In the genomic region with DNA sequence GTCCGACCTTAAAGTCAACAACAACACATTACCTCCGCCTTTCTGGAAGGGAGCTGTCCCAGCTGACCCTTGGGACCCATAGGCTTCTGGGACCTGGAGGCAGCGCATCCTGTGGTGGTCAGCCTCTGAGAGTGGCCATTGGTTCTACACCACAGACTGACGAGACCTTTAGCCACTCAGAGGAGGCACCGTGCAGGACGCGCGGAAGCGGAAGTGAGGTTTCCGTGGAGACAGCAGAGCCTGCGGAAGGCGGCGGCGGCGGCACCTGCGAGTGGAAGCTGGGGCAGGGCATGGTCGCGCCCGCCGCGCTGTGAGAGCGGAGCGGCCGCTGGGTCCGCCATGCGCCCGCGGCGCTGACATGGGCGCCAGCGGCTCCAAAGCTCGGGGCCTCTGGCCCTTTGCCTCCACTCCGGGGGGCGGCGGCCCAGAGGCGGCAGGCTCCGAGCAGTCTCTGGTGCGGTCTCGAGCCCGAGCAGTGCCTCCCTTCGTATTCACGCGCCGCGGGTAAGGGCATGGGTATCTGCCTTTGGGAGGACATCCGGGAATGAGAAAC, we compare ENCODE assay signal across 8 mouse cellular contexts. TPM values are rescaled to one million over a fixed set of nuclear protein-coding genes. Genes with fewer than 3 reads are reported as not detected.
A peak's percentile ranks its signal among the peaks of the same experiment; 100 is the strongest.
DNase-seq lines count a peak whose midpoint lies in the region; ATAC-seq and TF ChIP-seq lines count a peak whose summit lies in the region.

Gene Tusc2, plus strand, starts transcription at position 227 of the 553 bp plus-strand sequence.

- H3K9me3 ChIP-seq in ES-E14 (ENCODE audit: control insufficient read depth, insufficient read depth, low read depth, low read length), result no peaks in the 10 kb centered on the region
- H3K9me3 ChIP-seq in forebrain, embryonic 14.5 days (replicated peaks; ENCODE audit: control insufficient read depth, low read length), result no peaks in the 10 kb centered on the region

- under 1% methylated on average over 46 of the region's 46 CpGs for WGBS in forebrain, embryonic 14.5 days
- WGBS in lung, adult 2 months, result under 1% methylated on average over 44 of the region's 46 CpGs

- DNase-seq in ES-E14 (ENCODE audit: low read depth, low spot score), result peak; percentile 87
- peak; percentile 90 for DNase-seq in cerebellum, adult 11 months
- peak; percentile 96 for DNase-seq in forebrain, embryonic 14.5 days (ENCODE audit: low spot score)
- DNase-seq in heart, postnatal 14 days, result peak; percentile 92 to 94
- peak; percentile 95 to 98 for DNase-seq in layer of hippocampus, adult 18-20 months (ENCODE audit: low spot score in 2 of 2)
- peak; percentile 92 for DNase-seq in lung, adult 2 months
- peak; percentile 92 for DNase-seq in thymus, postnatal 0 days (ENCODE audit: low spot score)

- H3K4me2 ChIP-seq in forebrain, embryonic 14.5 days (ENCODE audit: low read length), result peak within 1 kb of the TSS; percentile 75

- ATAC-seq in forebrain, embryonic 14.5 days, result peak; percentile 98
- ATAC-seq in neutrophil, adult 5-6 weeks (ENCODE audit: extremely low read depth, insufficient number of reproducible peaks, low FRiP score, poor library complexity, severe bottlenecking), result peak; percentile 92

- TF ChIP-seq CTCF in lung, adult 2 months (IDR thresholded peaks at IDR 0.05; ENCODE audit: insufficient read depth, low read length), result no peak

- in situ Hi-C loops in ES-E14 (cut with MboI; ENCODE audit: low sequenced_read_pairs in 2 of 2, unreplicated experiment in 2 of 2), result no loop called here

- no peaks in the 10 kb centered on the region for H3K27me3 ChIP-seq in forebrain, embryonic 14.5 days (replicated peaks; ENCODE audit: control insufficient read depth, insufficient read depth, low read length)

- peaks cover 0 to 10% of the 10 kb centered on the region in 2 experiments; a peak in 1 of 4 replicates for H3K4me1 ChIP-seq in ES-E14 (ENCODE audit: control insufficient read depth in 2 of 2, insufficient read depth in 2 of 2, low read length in 2 of 2, poor library complexity in 1 of 2)
- peaks cover 14% of the 10 kb centered on the region for H3K4me1 ChIP-seq in forebrain, embryonic 14.5 days (ENCODE audit: control insufficient read depth, insufficient read depth, low read length)
- peaks cover 6% of the 10 kb centered on the region for H3K4me1 ChIP-seq in lung, adult 2 months (ENCODE audit: control insufficient read depth, insufficient read depth, low read length)

- H3K36me3 ChIP-seq in ES-E14 (ENCODE audit: control insufficient read depth, insufficient read depth, low read length, poor library complexity, severe bottlenecking), result peaks cover 19% of the 10 kb centered on the region
- peaks cover 65% of the 10 kb centered on the region for H3K36me3 ChIP-seq in forebrain, embryonic 14.5 days (ENCODE audit: control insufficient read depth, insufficient read depth, low read length)

- H3K27ac ChIP-seq in ES-E14 (ENCODE audit: insufficient read depth, low read depth, low read length, poor library complexity, severe bottlenecking), result no peak within 1 kb of the TSS
- no peak within 1 kb of the TSS; the same call in 1 of the 2 replicates for H3K27ac ChIP-seq in forebrain, embryonic 14.5 days (ENCODE audit: low read depth, low read length)

- TF ChIP-seq POLR2A in lung, adult 2 months (IDR thresholded peaks at IDR 0.05; ENCODE audit: borderline replicate concordance, extremely low read depth, low read depth, low read length), result peak; percentile 82; the same call in 1 of the 2 replicates

- intact Hi-C loops in heart, postnatal 14 days (cut with DNase I), result no loop called here

- H3K4me3 ChIP-seq in ES-E14 (ENCODE audit: insufficient read depth in 1 of 2, low read depth in 1 of 2, low read length in 2 of 2, poor library complexity in 1 of 2, severe bottlenecking in 1 of 2), result peak within 1 kb of the TSS; percentile 79 to 87
- H3K4me3 ChIP-seq in forebrain, embryonic 14.5 days (ENCODE audit: low read depth, low read length), result peak within 1 kb of the TSS; percentile 71
- peak within 1 kb of the TSS; percentile 73 for H3K4me3 ChIP-seq in lung, adult 2 months (replicated peaks; ENCODE audit: extremely low read depth, low read depth, low read length)

- H3K9ac ChIP-seq in ES-E14 (ENCODE audit: insufficient read depth, low read depth, low read length, poor library complexity, severe bottlenecking), result peak within 1 kb of the TSS; percentile 80
- peak within 1 kb of the TSS; percentile 76 for H3K9ac ChIP-seq in forebrain, embryonic 14.5 days (ENCODE audit: low read length)

TF ChIP-seq in ES-E14, 5 proteins besides CTCF, POLR2A, EP300 and RAD21:
- TF ChIP-seq ZNF384 (IDR thresholded peaks at IDR 0.05; ENCODE audit: low read depth, low read length), result no peak
- peak; percentile 75; the same call in 1 of the 2 replicates for TF ChIP-seq CHD2 (IDR thresholded peaks at IDR 0.05; ENCODE audit: low read depth, low read length)
TF ChIP-seq in ES-E14: peak in this region for 1.

RNA-seq across cellular contexts. Expression of gene Tusc2, which starts in this region (rescaled TPM):
- total RNA-seq in ES-E14 (2012; rRNA removed), result 14.0 and 14.2 TPM in 2 replicates
- 105 and 107 TPM in 2 replicates for polyA plus RNA-seq in forebrain, embryonic 14.5 days (2014; fragmentation: Nextera tagmentation; extraction: Ambion mirVana)
- total RNA-seq in heart, postnatal 14 days (2021), result 10 to 100 TPM; 27.5 to 27.9 TPM
- 10 to 100 TPM; 86.2 to 86.5 TPM for total RNA-seq in layer of hippocampus, adult 18-20 months (2021)
- 46.0 and 46.7 TPM in 2 replicates for polyA plus RNA-seq in lung, adult 2 months (2012; rRNA removed)
- total RNA-seq in neutrophil, adult 5-6 weeks (2017), result 20.4 and 23.9 TPM in 2 replicates
- 56.7 and 57.8 TPM in 2 replicates for polyA plus RNA-seq in thymus, postnatal 0 days (2015; fragmentation: Nextera tagmentation; extraction: Ambion mirVana)
